Mouse (Mus musculus) megakaryocyte, embryonic 14.5 days (primary cell): ENCODE results near the gene Slc26a6.

ENCODE experiments used
- FLI1 ChIP-seq: IDR thresholded peaks from 2 replicates; pipeline ENCODE4 v1.6.1; 2012; ENCODE audit warnings: low read length, inconsistent platforms, mixed read lengths
- GATA1 ChIP-seq: IDR thresholded peaks from 3 replicates; pipeline ENCODE4 v1.6.1; 2012; ENCODE audit warnings: mixed read lengths, low read length, inconsistent platforms, borderline replicate concordance

DNA sequence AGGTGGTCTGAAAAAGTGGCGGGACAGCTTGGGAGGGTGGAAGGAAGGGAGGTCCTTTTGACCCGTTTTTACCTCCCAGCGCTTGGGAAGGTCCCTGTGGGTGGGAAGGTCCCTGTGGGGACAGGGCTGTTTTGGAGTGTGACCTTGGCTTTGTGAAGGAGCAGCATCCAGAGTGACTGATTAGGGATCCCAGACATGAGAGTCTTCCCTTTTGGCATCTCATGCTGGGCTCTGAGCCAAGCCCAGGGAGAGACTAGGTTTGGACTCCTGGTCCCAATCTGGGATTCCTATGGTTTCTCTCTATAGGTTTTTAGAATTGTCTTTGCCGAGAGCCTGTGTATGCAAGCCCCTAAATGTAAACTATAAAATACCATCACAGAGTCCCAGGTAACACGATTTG is 42.6 kb upstream of the Slc26a6 start:
- TF ChIP-seq GATA1 (no peak), FLI1 (no peak)
